Mouse (Mus musculus) brain, embryonic 14.5 days (tissue): ENCODE measurements at regions not wholly inside any gene's neighbourhood (a gene's known extent, or its start where the extent isn't known, plus 50 kb on each side); places are given as distances from the start of the nearest gene placed in this dataset.

Experiments used
- DNase-seq: peaks from one replicate; pipeline ENCODE4 v3.0.0-alpha.2; 2011; ENCODE audit warnings: low read depth
- CTCF ChIP-seq: fragments of 200-500 bp; IDR thresholded peaks from 2 replicates; pipeline ENCODE4 v1.5.1; 2012; ENCODE audit warnings: inconsistent platforms, mild to moderate bottlenecking, moderate library complexity, borderline replicate concordance; ENCODE audit not compliant: insufficient read depth, insufficient read length; ENCODE audit errors: extremely low read depth
- POLR2A ChIP-seq: fragments of 200-500 bp; IDR thresholded peaks from 2 replicates; pipeline ENCODE4 v1.6.1; 2012; ENCODE audit warnings: mild to moderate bottlenecking, inconsistent platforms, borderline replicate concordance; ENCODE audit not compliant: poor library complexity, insufficient read depth, insufficient read length, severe bottlenecking; ENCODE audit errors: extremely low read depth

- DNase-seq, result no peak
Observed at GRCm38 (mm10) chr5:69721351-69722006, 129.3 kb upstream of the Gnpda2 start.

GRCm38 (mm10) chr5:69716087-69716486 lies 123.9 kb upstream of the Gnpda2 start:
- DNase-seq, result peak; percentile 63

More at GRCm38 (mm10) chr5:69721351-69722006, 129.3 kb upstream of the Gnpda2 start:
- TF ChIP-seq CTCF (no peak), POLR2A (no peak)

GRCm38 (mm10) chr5:69707099-69707498 lies 115.0 kb upstream of the Gnpda2 start:
- no peak for TF ChIP-seq CTCF
- no peak for TF ChIP-seq POLR2A
- DNase-seq, result no peak

More at GRCm38 (mm10) chr5:69716087-69716486, 123.9 kb upstream of the Gnpda2 start:
- TF ChIP-seq CTCF, result no peak
- TF ChIP-seq POLR2A, result no peak

- TF ChIP-seq CTCF (no peak), POLR2A (no peak)
- DNase-seq, result peak; percentile 46
Observed at GRCm38 (mm10) chr5:69705168-69705532, 113.0 kb upstream of the Gnpda2 start.

- peak; percentile 92 for DNase-seq
- TF ChIP-seq CTCF (peak; percentile 70; the same call in 1 of the 2 replicates), POLR2A (no peak)
Observed at GRCm38 (mm10) chr5:69704261-69705167, 112.4 kb upstream of the Gnpda2 start.

GRCm38 (mm10) chr5:69678770-69679169 lies 86.6 kb upstream of the Gnpda2 start:
- TF ChIP-seq POLR2A (no peak), CTCF (no peak)
- DNase-seq, result no peak

- TF ChIP-seq CTCF (no peak), POLR2A (no peak)
- DNase-seq, result no peak
Observed at GRCm38 (mm10) chr5:69678268-69678667, 86.1 kb upstream of the Gnpda2 start.

- DNase-seq, result peak; percentile 61
- TF ChIP-seq CTCF, result no peak
- no peak for TF ChIP-seq POLR2A
Observed at GRCm38 (mm10) chr5:69665555-69665954, 73.4 kb upstream of the Gnpda2 start.

- no peak for DNase-seq
- TF ChIP-seq POLR2A (no peak), CTCF (no peak)
Observed at GRCm38 (mm10) chr5:69663961-69664360, 71.8 kb upstream of the Gnpda2 start.
